Mouse (Mus musculus): ENCODE results near the gene Gh.

Gh gene

DNA sequence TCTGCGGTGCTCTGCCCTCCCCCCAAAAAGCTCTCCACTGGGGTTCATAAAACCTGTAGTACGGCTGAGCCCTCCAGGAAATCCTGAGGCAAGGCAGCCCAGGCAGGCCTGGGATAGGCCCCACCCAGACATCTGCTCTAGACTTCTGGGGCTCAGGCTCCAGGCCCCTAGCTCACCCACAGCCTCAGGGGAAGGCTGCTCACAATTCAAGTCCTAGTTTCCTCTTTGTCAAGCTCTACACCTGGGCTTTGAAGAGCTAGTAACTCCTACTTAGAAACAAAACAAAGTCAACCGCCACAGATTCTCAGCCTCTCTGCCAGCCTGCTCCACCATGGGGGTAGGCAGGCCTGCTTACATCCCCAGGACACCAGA is 32.6 kb downstream of the Gh start:
- DNase-seq (ENCODE audit: low spot score in 2 of 2): no peak

- DNase-seq (ENCODE audit: low spot score in 2 of 2): peak; percentile 71 to 76
These were observed 33.2 kb downstream of the Gh start for GRCm38 (mm10) chr11:106268326-106269059.

DNA sequence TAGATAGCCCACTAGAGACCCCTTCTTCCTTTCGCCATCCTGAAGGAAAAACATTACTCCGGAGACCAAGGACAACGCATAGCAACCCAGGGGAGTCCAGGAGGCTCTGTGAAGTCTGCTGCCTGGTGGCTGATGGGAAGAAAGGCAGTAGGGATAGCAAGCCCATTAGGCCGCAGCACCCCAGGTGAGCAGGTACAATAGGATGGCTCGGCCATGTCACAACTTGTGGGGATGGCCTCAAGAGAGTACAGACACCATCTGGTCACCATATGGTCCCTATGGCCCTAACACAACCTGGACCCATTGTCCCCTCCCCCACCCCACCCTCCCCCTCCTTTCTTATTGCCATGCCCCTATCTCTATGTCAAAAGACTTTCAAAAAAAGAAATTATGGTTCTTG is 33.8 kb downstream of the Gh start:
- DNase-seq (ENCODE audit: low spot score in 2 of 2): peak in 1 of 2 experiments; percentile 14

- DNase-seq (ENCODE audit: low spot score in 2 of 2): peak in 1 of 2 experiments; percentile 31
These were observed 34.3 kb downstream of the Gh start for GRCm38 (mm10) chr11:106267311-106267852.

DNA sequence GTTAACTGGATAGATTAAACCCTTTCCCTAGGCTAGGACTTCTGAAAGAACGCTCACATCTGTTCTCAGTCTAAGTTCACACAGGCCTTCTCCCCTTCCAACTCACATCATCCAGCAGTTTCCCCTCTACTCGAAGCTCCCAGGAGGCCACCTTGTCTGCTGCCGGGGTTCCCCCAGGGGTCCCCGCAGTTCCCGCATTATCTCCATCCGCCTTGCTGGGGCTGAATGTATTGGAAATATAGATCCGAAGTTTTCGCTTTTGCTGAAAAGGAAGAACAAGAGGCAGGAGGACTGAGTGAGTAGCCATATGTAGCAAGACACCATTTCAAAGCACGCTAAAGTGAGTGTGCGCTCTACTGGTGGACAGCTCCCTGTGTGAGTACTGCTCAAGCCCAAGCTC is 35.2 kb downstream of the Gh start:
- DNase-seq (ENCODE audit: low spot score in 2 of 2): peak in 1 of 2 experiments; percentile 14

- DNase-seq (ENCODE audit: low spot score in 2 of 2): no peak
These were observed 36.1 kb downstream of the Gh start for GRCm38 (mm10) chr11:106265570-106265969.

DNA sequence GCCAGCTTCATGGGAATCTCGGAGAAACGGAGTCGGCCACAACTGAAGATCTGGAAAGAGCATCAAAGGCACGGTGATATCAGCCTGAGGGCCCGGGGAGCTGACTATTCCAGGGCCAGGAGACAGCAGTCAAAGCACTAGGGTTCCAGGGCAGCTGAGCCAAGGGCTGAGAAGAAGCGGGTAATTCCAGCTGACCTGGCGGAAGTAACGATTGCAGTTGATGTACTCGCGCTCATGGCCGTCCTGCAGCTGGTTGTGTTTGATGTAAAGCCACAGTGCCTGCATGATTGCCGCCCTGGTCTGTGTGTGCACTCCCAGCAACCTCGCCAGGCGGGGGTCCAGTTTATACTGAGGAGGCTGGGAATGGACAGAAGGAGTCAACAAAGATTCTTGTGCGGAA is 36.7 kb downstream of the Gh start:
- no peak for DNase-seq (ENCODE audit: low spot score in 2 of 2)

GRCm38 (mm10) chr11:106263963-106264362 is 37.7 kb downstream of the Gh start:
- peak in 1 of 2 experiments; percentile 16 for DNase-seq (ENCODE audit: low spot score in 2 of 2)

DNA sequence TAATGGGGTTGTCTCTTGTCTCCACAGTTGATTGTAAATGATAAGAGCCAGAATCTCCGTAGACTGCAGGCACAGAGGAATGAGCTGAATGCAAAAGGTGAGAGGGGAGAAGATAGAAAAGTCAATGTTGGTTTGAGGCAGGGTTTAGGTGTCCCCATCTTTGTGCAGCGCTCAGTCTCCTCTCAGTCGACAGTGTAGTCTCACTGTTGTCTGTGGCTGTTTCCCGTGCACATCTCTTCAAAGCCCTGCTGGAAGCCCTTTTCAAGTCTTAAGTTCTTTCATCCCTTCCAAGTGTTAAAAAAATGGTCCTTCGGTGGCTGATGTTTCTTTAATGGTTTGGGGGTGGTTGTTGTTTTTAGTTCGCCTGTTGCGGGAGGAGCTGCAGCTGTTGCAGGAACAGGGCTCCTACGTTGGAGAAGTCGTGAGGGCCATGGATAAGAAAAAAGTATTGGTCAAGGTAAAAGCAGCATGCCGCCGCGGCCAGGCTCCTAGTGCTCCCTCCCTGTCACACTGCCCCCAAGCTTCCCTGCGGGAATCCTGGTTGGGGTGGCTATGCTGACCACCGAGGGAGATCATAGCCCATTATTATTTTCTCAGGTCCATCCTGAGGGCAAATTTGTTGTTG is 40.7 kb downstream of the Gh start:
- DNase-seq (ENCODE audit: low spot score in 2 of 2): peak in 1 of 2 experiments; percentile 15

- no peak for DNase-seq (ENCODE audit: low spot score in 2 of 2)
These were observed 44.9 kb downstream of the Gh start for GRCm38 (mm10) chr11:106256775-106257174.

- DNase-seq (ENCODE audit: low spot score in 2 of 2): peak; percentile 98 to 99
These were observed 45.8 kb downstream of the Gh start, which contains the start of the genes Ftsj3 and Psmc5 for GRCm38 (mm10) chr11:106255685-106256451. Gene Ftsj3 (minus strand): TSS chr11:106256079. Gene Psmc5 (plus strand): TSS chr11:106256154.

DNA sequence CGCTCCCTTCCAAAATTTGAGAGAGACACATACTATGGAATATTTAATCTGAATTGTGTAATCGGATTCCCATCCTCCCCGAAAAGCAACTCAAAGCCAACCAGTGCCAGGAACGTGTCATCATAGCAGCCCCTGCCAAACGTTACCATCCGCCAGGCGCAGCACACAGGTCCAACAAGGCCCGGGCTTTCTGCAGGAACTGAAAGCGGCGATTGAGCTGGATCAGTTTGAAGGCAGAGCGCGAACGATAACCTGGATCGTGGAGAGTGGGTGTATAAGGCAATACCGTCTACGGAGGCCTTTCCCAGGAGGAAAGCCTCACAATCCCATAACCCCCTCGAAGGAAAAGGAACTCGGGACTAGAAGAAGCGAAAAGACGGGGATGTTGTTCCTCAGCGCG is 46.5 kb downstream of the Gh start:
- no peak for DNase-seq (ENCODE audit: low spot score in 2 of 2)

- DNase-seq (ENCODE audit: low spot score in 2 of 2): no peak
These were observed 46.9 kb downstream of the Gh start for GRCm38 (mm10) chr11:106254767-106255166.
